Mouse (Mus musculus) liver, embryonic 14.5 days (tissue): ENCODE results near the gene Kcnmb1. TPM values are rescaled to one million over a fixed set of nuclear protein-coding genes. Genes with fewer than 3 reads are reported as not detected.

ENCODE experiments used
- ATAC-seq: fragments of 200-750 bp; cut with Nextera tagmentation; 2 replicates; pipeline ENCODE4 v1.8.0; 2017; ENCODE audit warnings: moderate number of reproducible peaks, mild to moderate bottlenecking, moderate library complexity; ENCODE audit not compliant: insufficient read depth
- DNase-seq, 3 experiments: peaks; one replicate each; pipeline ENCODE4 v3.0.0-alpha.2; 2012 to 2013; ENCODE audit warnings: low read depth in 3 of 3, low spot score in 3 of 3
- H3K27ac ChIP-seq: fragments of 300-500 bp; sonication (generic); 2 replicates; pipeline ENCODE4 v1.5.1; 2014; ENCODE audit warnings: moderate library complexity, mild to moderate bottlenecking, control low read depth, inconsistent platforms
- H3K27me3 ChIP-seq: fragments of 300-500 bp; sonication (generic); 2 replicates; pipeline ENCODE4 v1.6.1; 2014; ENCODE audit warnings: mild to moderate bottlenecking, low read length, moderate library complexity; ENCODE audit not compliant: control insufficient read depth, insufficient read depth
- H3K36me3 ChIP-seq: fragments of 300-500 bp; sonication (generic); replicated peaks from 2 replicates; pipeline ENCODE4 v1.6.1; 2014; ENCODE audit warnings: low read depth; ENCODE audit not compliant: control insufficient read depth, insufficient read depth
- H3K4me1 ChIP-seq, 2 experiments: fragments of 200-500 bp in 1 of 2; fragments of 300-500 bp in 1 of 2; sonication (generic) in 1 of 2; replicated peaks; 2 replicates each; pipeline ENCODE4 v1.6.1; 2012 to 2014; ENCODE audit warnings: antibody characterized with exemption in 1 of 2, inconsistent platforms in 1 of 2, low read length in 1 of 2; ENCODE audit not compliant: control insufficient read depth in 2 of 2, insufficient read depth in 2 of 2
- H3K4me2 ChIP-seq: fragments of 300-500 bp; sonication (generic); 2 replicates; pipeline ENCODE4 v1.6.1; 2014; ENCODE audit warnings: low read depth, mild to moderate bottlenecking, control low read depth, moderate library complexity
- H3K4me3 ChIP-seq, 2 experiments: fragments of 200-500 bp in 1 of 2; fragments of 300-500 bp in 1 of 2; sonication (generic) in 1 of 2; 2 replicates each; pipeline ENCODE4 v1.5.1; 2012 to 2014; ENCODE audit warnings: low read depth in 2 of 2, low read length in 2 of 2, mild to moderate bottlenecking in 2 of 2, control low read depth in 1 of 2, inconsistent platforms in 1 of 2, moderate library complexity in 1 of 2; ENCODE audit not compliant: insufficient read depth in 1 of 2
- H3K9ac ChIP-seq: fragments of 300-500 bp; sonication (generic); replicated peaks from 2 replicates; pipeline ENCODE4 v1.6.1; 2014; ENCODE audit warnings: mild to moderate bottlenecking, control low read depth, moderate library complexity
- H3K9me3 ChIP-seq: fragments of 300-500 bp; sonication (generic); 2 replicates; pipeline ENCODE4 v1.6.1; 2016; ENCODE audit warnings: low read length, mixed read lengths; ENCODE audit not compliant: control insufficient read depth
- CTCF ChIP-seq: IDR thresholded peaks from 2 replicates; pipeline ENCODE4 v1.5.1; 2016; ENCODE audit warnings: antibody characterized with exemption, low read depth, control low read depth
- EP300 ChIP-seq: IDR thresholded peaks from 2 replicates; pipeline ENCODE4 v1.6.1; 2016; ENCODE audit warnings: antibody characterized with exemption, low read depth
- WGBS: fragments of 180-500 bp; shearing (Covaris S2); extraction: QIAGEN DNeasy Blood & Tissue Kit; methylation state at CpG from one replicate; pipeline ENCODE4 v1.1.7; 2014; ENCODE audit not compliant: insufficient replicate concordance; 5-methylcytosine and 5-hydroxymethylcytosine counted together
- polyA plus RNA-seq, 2 experiments: library from polyadenylated mRNA; depleted of rRNA in 1 of 2; stranded (reverse) in 1 of 2; unstranded in 1 of 2; fragments of >200 nt; fragmentation: Nextera tagmentation in 1 of 2; extraction: Ambion mirVana in 1 of 2; gene quantifications; 2 replicates each; pipeline versions ENCODE4 v1.2.1 to v1.2.3; 2012 to 2014

Kcnmb1 gene
- polyA plus RNA-seq, 2 experiments = 0.03 TPM; not detected in 1

- DNase-seq (no peak), ATAC-seq (no peak)
- Histone ChIP-seq H3K27ac (no peak overlapping the region), H3K4me3 (no peak overlapping the region), H3K36me3 (no peaks in the 10 kb centered on the region), H3K9ac (no peak overlapping the region), H3K4me2 (no peak overlapping the region), H3K4me1 (no peaks in the 10 kb centered on the region), H3K27me3 (no peaks in the 10 kb centered on the region), H3K9me3 (no peaks in the 10 kb centered on the region)
- 51% methylated on average over 5 of the region's 5 CpGs for WGBS
- no peak for TF ChIP-seq EP300
- TF ChIP-seq CTCF = no peak
Measured at GRCm38 (mm10) chr11:33951155-33951554, 11.7 kb upstream of the Kcnmb1 start.

- DNase-seq = no peak
- Histone ChIP-seq H3K9me3 (no peaks in the 10 kb centered on the region), H3K27me3 (no peaks in the 10 kb centered on the region), H3K4me3 (no peak overlapping the region), H3K9ac (no peak overlapping the region), H3K4me1 (no peaks in the 10 kb centered on the region), H3K27ac (no peak overlapping the region), H3K4me2 (no peak overlapping the region), H3K36me3 (no peaks in the 10 kb centered on the region)
- ATAC-seq = no peak
- TF ChIP-seq EP300 (no peak), CTCF (no peak)
- WGBS = 51% methylated on average over 8 of the region's 8 CpGs
Measured at GRCm38 (mm10) chr11:33951684-33952625, 10.9 kb upstream of the Kcnmb1 start.

GRCm38 (mm10) chr11:33955982-33956381 lies 6.8 kb upstream of the Kcnmb1 start:
- H3K36me3 ChIP-seq = no peaks in the 10 kb centered on the region
- H3K4me3 ChIP-seq = no peak overlapping the region
- no peak for TF ChIP-seq EP300
- no peak for TF ChIP-seq CTCF
- no peak for ATAC-seq
- no peak for DNase-seq
- H3K27ac ChIP-seq = no peak overlapping the region
- no peak overlapping the region for H3K9ac ChIP-seq
- no peaks in the 10 kb centered on the region for H3K4me1 ChIP-seq
- WGBS = 59% methylated on average over 4 of the region's 4 CpGs
- H3K27me3 ChIP-seq = no peaks in the 10 kb centered on the region
- no peak overlapping the region for H3K4me2 ChIP-seq
- no peaks in the 10 kb centered on the region for H3K9me3 ChIP-seq

GRCm38 (mm10) chr11:33956623-33957022 lies 6.2 kb upstream of the Kcnmb1 start:
- Histone ChIP-seq H3K9me3 (no peaks in the 10 kb centered on the region), H3K27me3 (no peaks in the 10 kb centered on the region), H3K9ac (no peak overlapping the region), H3K4me1 (no peaks in the 10 kb centered on the region), H3K4me3 (no peak overlapping the region), H3K4me2 (no peak overlapping the region), H3K36me3 (no peaks in the 10 kb centered on the region), H3K27ac (no peak overlapping the region)
- DNase-seq (no peak), ATAC-seq (no peak)
- no peak for TF ChIP-seq EP300
- no peak for TF ChIP-seq CTCF
- WGBS = 41% methylated on average over 5 of the region's 5 CpGs

GRCm38 (mm10) chr11:33957595-33957994 lies 5.2 kb upstream of the Kcnmb1 start:
- no peaks in the 10 kb centered on the region for H3K27me3 ChIP-seq
- 64% methylated on average over 6 of the region's 6 CpGs for WGBS
- DNase-seq = no peak
- no peak overlapping the region for H3K9ac ChIP-seq
- no peaks in the 10 kb centered on the region for H3K4me1 ChIP-seq
- no peak overlapping the region for H3K4me3 ChIP-seq
- H3K9me3 ChIP-seq = no peaks in the 10 kb centered on the region
- H3K4me2 ChIP-seq = no peak overlapping the region
- no peaks in the 10 kb centered on the region for H3K36me3 ChIP-seq
- H3K27ac ChIP-seq = no peak overlapping the region
- TF ChIP-seq CTCF = no peak
- TF ChIP-seq EP300 = no peak
- ATAC-seq = no peak
